Mouse (Mus musculus) forebrain, embryonic 16.5 days (tissue): ENCODE measurements around the gene Tyro3. TPM values are rescaled to one million over a fixed set of nuclear protein-coding genes. Genes with fewer than 3 reads are reported as not detected.

Source experiments
- ATAC-seq: fragments of 200-750 bp; cut with Nextera tagmentation; 2 replicates; pipeline ENCODE4 v1.8.0; 2017; ENCODE audit warnings: mild to moderate bottlenecking, moderate library complexity
- H3K27ac ChIP-seq: fragments of 300-500 bp; sonication (generic); 2 replicates; pipeline ENCODE4 v1.5.1; 2014; ENCODE audit warnings: low read length, control low read depth
- H3K27me3 ChIP-seq: fragments of 300-500 bp; sonication (generic); replicated peaks from 2 replicates; pipeline ENCODE4 v1.6.1; 2014; ENCODE audit warnings: low read length; ENCODE audit not compliant: control insufficient read depth, insufficient read depth
- H3K36me3 ChIP-seq: fragments of 300-500 bp; sonication (generic); 2 replicates; pipeline ENCODE4 v1.6.1; 2014; ENCODE audit not compliant: control insufficient read depth, insufficient read depth
- H3K4me1 ChIP-seq: fragments of 300-500 bp; sonication (generic); replicated peaks from 2 replicates; pipeline ENCODE4 v1.6.1; 2014; ENCODE audit warnings: low read length; ENCODE audit not compliant: control insufficient read depth, insufficient read depth
- H3K4me2 ChIP-seq: fragments of 300-500 bp; sonication (generic); 2 replicates; pipeline ENCODE4 v1.6.1; 2014; ENCODE audit warnings: mild to moderate bottlenecking, low read length, control low read depth
- H3K4me3 ChIP-seq: fragments of 300-500 bp; sonication (generic); replicated peaks from 2 replicates; pipeline ENCODE4 v1.5.1; 2014; ENCODE audit warnings: mild to moderate bottlenecking, low read length, control low read depth
- H3K9ac ChIP-seq: fragments of 300-500 bp; sonication (generic); replicated peaks from 2 replicates; pipeline ENCODE4 v1.6.1; 2014; ENCODE audit warnings: low read depth, low read length, control low read depth
- H3K9me3 ChIP-seq: fragments of 300-500 bp; sonication (generic); 2 replicates; pipeline ENCODE4 v1.6.1; 2016; ENCODE audit warnings: low read length; ENCODE audit not compliant: control insufficient read depth
- WGBS: fragments of 180-500 bp; shearing (Covaris S2); extraction: QIAGEN DNeasy Blood & Tissue Kit; methylation state at CpG from one replicate; pipeline ENCODE4 v1.1.7; 2014; 5-methylcytosine and 5-hydroxymethylcytosine counted together
- polyA plus RNA-seq: library from polyadenylated mRNA; unstranded; fragments of >200 nt; fragmentation: Nextera tagmentation; extraction: Ambion mirVana; gene quantifications from 2 replicates; pipeline ENCODE4 v1.2.1, GENCODE M21; 2015

The Tyro3 gene
- polyA plus RNA-seq, 1 experiment from 2014 or later, result 17.3 TPM

GRCm38 (mm10) chr2:119814376-119814933 lies 16.9 kb downstream of the Tyro3 start:
- ATAC-seq, result peak; percentile 75
- H3K4me3 ChIP-seq, result no peak overlapping the region
- peaks cover 14% of the 10 kb centered on the region for H3K4me1 ChIP-seq
- WGBS, result 49% methylated on average over 7 of the region's 7 CpGs
- no peaks in the 10 kb centered on the region for H3K27me3 ChIP-seq
- H3K36me3 ChIP-seq, result peaks cover 2% of the 10 kb centered on the region; the same call in 1 of the 2 replicates
- no peak overlapping the region for H3K4me2 ChIP-seq
- H3K9me3 ChIP-seq, result no peaks in the 10 kb centered on the region
- peak overlapping the region; percentile 66; the same call in 1 of the 2 replicates for H3K27ac ChIP-seq
- H3K9ac ChIP-seq, result no peak overlapping the region

- H3K27ac ChIP-seq, result no peak overlapping the region
- H3K4me3 ChIP-seq, result no peak overlapping the region
- H3K36me3 ChIP-seq, result peaks cover 2% of the 10 kb centered on the region; the same call in 1 of the 2 replicates
- H3K4me1 ChIP-seq, result peaks cover 14% of the 10 kb centered on the region
- no peak overlapping the region for H3K4me2 ChIP-seq
- 0 out of 2 replicates have a peak overlapping the region, but pooled peaks have one; percentile 23 for H3K9ac ChIP-seq
- 94% methylated on average over 13 of the region's 13 CpGs for WGBS
- H3K27me3 ChIP-seq, result no peaks in the 10 kb centered on the region
- no peak for ATAC-seq
- no peaks in the 10 kb centered on the region for H3K9me3 ChIP-seq
Measured at GRCm38 (mm10) chr2:119816611-119817010, 19.1 kb downstream of the Tyro3 start.

- Histone ChIP-seq H3K27me3 (no peaks in the 10 kb centered on the region), H3K27ac (no peak overlapping the region), H3K9ac (0 out of 2 replicates have a peak overlapping the region, but pooled peaks have one; percentile 23), H3K36me3 (peaks cover 2% of the 10 kb centered on the region; the same call in 1 of the 2 replicates), H3K4me2 (no peak overlapping the region), H3K4me3 (no peak overlapping the region), H3K9me3 (no peaks in the 10 kb centered on the region), H3K4me1 (peaks cover 14% of the 10 kb centered on the region)
- ATAC-seq, result peak; percentile 89
- 51% methylated on average over 5 of the region's 5 CpGs for WGBS
Measured at GRCm38 (mm10) chr2:119817047-119817446, 19.5 kb downstream of the Tyro3 start.

- no peak overlapping the region for H3K4me2 ChIP-seq
- H3K4me1 ChIP-seq, result peaks cover 14% of the 10 kb centered on the region
- no peaks in the 10 kb centered on the region for H3K9me3 ChIP-seq
- no peak for ATAC-seq
- no peak overlapping the region for H3K27ac ChIP-seq
- H3K36me3 ChIP-seq, result no peaks in the 10 kb centered on the region
- 66% methylated on average over 9 of the region's 9 CpGs for WGBS
- no peak overlapping the region for H3K9ac ChIP-seq
- no peak overlapping the region for H3K4me3 ChIP-seq
- H3K27me3 ChIP-seq, result no peaks in the 10 kb centered on the region
Measured at GRCm38 (mm10) chr2:119818668-119819272, 21.2 kb downstream of the Tyro3 start.

- H3K36me3 ChIP-seq, result no peaks in the 10 kb centered on the region
- no peak overlapping the region for H3K4me3 ChIP-seq
- H3K9ac ChIP-seq, result no peak overlapping the region
- no peak overlapping the region for H3K4me2 ChIP-seq
- ATAC-seq, result no peak
- H3K27ac ChIP-seq, result no peak overlapping the region
- WGBS, result 82% methylated on average over 9 of the region's 9 CpGs
- no peaks in the 10 kb centered on the region for H3K27me3 ChIP-seq
- H3K9me3 ChIP-seq, result no peaks in the 10 kb centered on the region
- H3K4me1 ChIP-seq, result peaks cover 8% of the 10 kb centered on the region
Measured at GRCm38 (mm10) chr2:119821136-119821535, 23.6 kb downstream of the Tyro3 start.

GRCm38 (mm10) chr2:119830579-119830978 lies 33.0 kb downstream of the Tyro3 start:
- Histone ChIP-seq H3K27ac (no peak overlapping the region), H3K4me2 (no peak overlapping the region), H3K9me3 (no peaks in the 10 kb centered on the region), H3K9ac (no peak overlapping the region), H3K4me1 (no peaks in the 10 kb centered on the region), H3K27me3 (no peaks in the 10 kb centered on the region), H3K4me3 (no peak overlapping the region), H3K36me3 (no peaks in the 10 kb centered on the region)
- no peak for ATAC-seq
- 77% methylated on average over 2 of the region's 2 CpGs for WGBS

- Histone ChIP-seq H3K4me2 (no peak overlapping the region), H3K36me3 (no peaks in the 10 kb centered on the region), H3K27ac (no peak overlapping the region), H3K4me1 (no peaks in the 10 kb centered on the region), H3K27me3 (no peaks in the 10 kb centered on the region), H3K9me3 (no peaks in the 10 kb centered on the region), H3K9ac (no peak overlapping the region), H3K4me3 (no peak overlapping the region)
- ATAC-seq, result no peak
- WGBS, result 92% methylated on average over 4 of the region's 4 CpGs
Measured at GRCm38 (mm10) chr2:119834231-119834630, 36.7 kb downstream of the Tyro3 start.

GRCm38 (mm10) chr2:119837616-119838015 lies 40.1 kb downstream of the Tyro3 start:
- Histone ChIP-seq H3K4me2 (no peak overlapping the region), H3K27ac (no peak overlapping the region)
- WGBS, result 95% methylated on average over 7 of the region's 7 CpGs

GRCm38 (mm10) chr2:119838363-119839156 lies 41.0 kb downstream of the Tyro3 start:
- H3K9ac ChIP-seq, result no peak overlapping the region
- no peak overlapping the region for H3K27ac ChIP-seq
- no peaks in the 10 kb centered on the region for H3K9me3 ChIP-seq
- H3K4me1 ChIP-seq, result no peaks in the 10 kb centered on the region
- WGBS, result 78% methylated on average over 11 of the region's 11 CpGs
- ATAC-seq, result no peak
- H3K36me3 ChIP-seq, result no peaks in the 10 kb centered on the region
- no peak overlapping the region for H3K4me2 ChIP-seq
- no peaks in the 10 kb centered on the region for H3K27me3 ChIP-seq
- no peak overlapping the region for H3K4me3 ChIP-seq

More at GRCm38 (mm10) chr2:119837616-119838015, 40.1 kb downstream of the Tyro3 start:
- Histone ChIP-seq H3K36me3 (no peaks in the 10 kb centered on the region), H3K4me1 (no peaks in the 10 kb centered on the region), H3K9ac (no peak overlapping the region), H3K4me3 (no peak overlapping the region), H3K27me3 (no peaks in the 10 kb centered on the region), H3K9me3 (no peaks in the 10 kb centered on the region)
- ATAC-seq, result no peak
